Mouse (Mus musculus): ENCODE data around the gene Xrra1.
"Not testable (repeated sequence)": the region's sequence is repeated elsewhere in the genome, so short reads cannot be mapped to it uniquely, and the experiment has no call there.

Xrra1 gene

GRCm38 (mm10) chr7:99858813-99859585 is at the start of gene Xrra1:
Gene Xrra1 (plus strand): TSS chr7:99859116.
- peak; percentile 97 for DNase-seq (ENCODE audit: low read depth, low spot score)

DNA sequence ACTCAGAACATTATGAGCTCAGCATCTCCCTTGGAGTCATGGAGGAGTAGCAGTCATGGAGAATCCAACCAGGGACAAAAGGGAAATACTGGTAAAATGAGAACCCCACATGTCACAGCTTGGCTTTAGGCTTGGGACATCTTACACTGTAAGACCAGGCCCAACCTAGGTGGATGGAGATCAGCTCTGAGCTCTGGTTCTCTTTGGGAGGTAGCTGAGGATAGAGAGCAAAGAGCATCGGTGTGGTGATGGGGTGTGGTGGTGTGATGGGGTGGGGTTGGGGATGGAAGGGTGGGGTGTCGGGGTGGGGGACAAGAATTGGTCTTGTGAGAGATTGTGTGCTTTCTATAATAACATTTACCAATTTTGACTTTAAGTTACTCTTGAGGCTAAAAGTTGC is 48.1 kb upstream of the Xrra1 start:
- DNase-seq (ENCODE audit: low read depth, low spot score): no peak

- DNase-seq (ENCODE audit: low read depth, low spot score): no peak
Measured at GRCm38 (mm10) chr7:99811661-99812060, 47.3 kb upstream of the Xrra1 start.

DNA sequence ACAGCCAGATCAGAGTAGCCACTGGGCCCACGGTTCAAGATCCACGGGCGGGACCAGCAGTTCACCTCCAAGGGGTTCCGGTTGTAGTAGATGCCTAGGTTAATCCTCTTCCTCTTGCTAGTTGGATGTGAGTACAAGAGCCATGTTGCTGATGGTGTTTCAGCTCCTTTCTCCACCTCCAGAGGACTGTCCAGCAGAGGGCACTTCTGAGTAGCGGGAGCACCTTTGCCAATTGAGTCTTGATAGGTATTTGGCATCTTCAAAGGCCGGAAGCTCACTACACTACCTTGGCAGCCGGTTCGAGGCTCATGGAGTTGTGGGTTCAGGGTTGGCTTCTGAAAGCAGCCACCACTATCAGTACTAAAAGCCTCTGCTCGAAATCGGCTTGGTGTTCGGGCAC is 45.5 kb upstream of the Xrra1 start:
- no peak for DNase-seq (ENCODE audit: low read depth, low spot score)

GRCm38 (mm10) chr7:99818181-99818725 is 40.7 kb upstream of the Xrra1 start:
- not testable (repeated sequence) for DNase-seq (ENCODE audit: low read depth, low spot score)

DNA sequence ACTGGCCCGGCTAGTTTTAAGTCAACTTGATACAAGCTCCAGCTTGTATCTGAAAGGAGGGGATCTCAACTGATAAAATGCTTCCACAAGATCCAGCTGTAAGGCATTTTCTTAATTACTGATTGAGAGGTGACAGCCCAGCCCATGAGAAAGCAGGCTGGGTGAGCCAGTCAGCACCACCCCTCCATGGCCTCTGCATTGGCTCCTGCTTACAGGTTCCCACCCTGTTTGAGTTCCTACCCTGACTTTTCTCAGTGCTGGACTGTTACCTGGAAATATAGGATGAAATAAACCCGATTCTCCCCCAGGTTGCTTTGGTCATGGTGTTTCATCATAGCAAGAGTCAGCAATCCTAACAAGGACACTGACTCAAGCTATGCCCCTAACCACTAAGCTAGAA is 37.0 kb upstream of the Xrra1 start:
- DNase-seq (ENCODE audit: low read depth, low spot score): no peak

- DNase-seq (ENCODE audit: low read depth, low spot score): no peak
Measured at GRCm38 (mm10) chr7:99822426-99822825, 36.5 kb upstream of the Xrra1 start.

- no peak for DNase-seq (ENCODE audit: low read depth, low spot score)
Measured at GRCm38 (mm10) chr7:99823045-99823663, 35.8 kb upstream of the Xrra1 start.

DNA sequence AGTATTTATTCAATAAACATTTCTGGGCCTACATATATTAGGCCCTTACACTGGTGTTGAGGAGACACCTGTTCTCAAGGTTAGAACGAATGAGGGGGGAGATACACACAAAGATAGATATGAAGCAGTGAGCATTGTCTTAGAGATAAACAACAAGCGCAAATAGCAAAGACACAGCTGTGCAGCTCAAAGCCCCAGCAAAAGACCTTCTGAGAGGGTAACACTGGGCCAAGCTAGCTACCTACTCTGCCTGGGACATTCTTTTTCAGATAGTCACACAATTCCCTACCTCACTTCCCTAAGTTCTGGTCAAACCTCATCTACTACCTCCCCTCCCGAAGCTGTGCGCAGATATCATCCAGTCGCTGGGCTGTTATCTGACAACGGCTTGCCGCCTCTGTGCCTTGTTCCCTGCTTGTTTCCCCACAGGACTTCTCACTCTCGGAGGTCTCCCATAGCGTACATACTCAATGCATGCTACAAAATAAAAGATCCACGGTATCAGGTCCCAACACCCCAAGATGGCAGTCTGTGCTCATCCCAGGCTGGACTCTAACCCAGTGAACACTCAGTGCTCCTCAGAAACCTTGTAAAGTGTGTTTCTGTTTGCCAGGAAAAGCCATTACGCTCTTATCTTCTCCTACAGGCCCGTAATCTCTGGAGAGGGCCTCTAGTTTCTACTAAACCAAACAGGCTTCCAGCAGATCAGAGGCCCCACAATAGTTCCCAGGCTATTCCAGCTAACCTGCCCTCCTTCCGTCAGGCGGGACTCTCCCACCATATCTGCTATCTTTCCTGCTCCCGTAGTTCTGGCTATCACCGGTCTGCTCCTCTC is 34.0 kb upstream of the Xrra1 start:
- peak; percentile 62 for DNase-seq (ENCODE audit: low read depth, low spot score)

DNA sequence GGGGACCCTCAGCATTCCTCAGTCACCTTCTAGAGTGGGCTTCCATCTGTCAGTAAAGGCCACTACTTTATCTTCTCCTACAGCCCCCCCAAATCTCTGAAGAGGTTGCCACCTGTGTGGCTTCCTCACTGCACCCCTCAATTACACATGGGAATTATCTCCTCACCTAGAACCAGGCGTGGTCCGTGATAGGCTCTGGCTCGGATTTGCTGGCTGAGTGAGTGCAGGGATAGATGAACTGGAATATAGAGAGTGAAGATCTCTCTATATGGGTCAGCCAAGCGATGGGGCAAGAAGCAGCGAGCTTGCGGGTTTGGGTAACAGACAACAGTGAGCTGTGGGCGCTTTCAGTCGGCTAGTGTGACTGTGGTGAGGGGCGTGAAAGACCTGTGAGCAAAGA is 33.4 kb upstream of the Xrra1 start:
- no peak for DNase-seq (ENCODE audit: low read depth, low spot score)

DNA sequence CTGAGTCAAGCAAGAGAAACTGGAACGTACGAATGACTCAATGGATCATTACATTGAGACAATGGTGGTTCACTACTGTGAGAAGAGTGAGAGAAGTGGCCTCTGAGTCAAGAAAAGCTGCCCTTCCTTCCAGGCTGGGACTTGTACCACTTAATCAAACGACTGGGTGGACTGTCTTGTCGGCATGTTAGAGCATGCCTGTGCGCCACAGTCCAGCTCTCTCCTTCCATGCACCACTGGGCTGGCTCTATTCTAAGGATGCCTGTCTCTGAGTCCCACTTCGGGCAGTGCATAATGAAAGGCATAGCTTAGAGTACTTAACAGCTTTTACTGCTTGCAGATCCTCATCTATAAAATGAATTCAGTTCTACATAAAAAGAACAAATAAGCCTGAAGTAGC is 32.8 kb upstream of the Xrra1 start:
- DNase-seq (ENCODE audit: low read depth, low spot score): no peak

DNA sequence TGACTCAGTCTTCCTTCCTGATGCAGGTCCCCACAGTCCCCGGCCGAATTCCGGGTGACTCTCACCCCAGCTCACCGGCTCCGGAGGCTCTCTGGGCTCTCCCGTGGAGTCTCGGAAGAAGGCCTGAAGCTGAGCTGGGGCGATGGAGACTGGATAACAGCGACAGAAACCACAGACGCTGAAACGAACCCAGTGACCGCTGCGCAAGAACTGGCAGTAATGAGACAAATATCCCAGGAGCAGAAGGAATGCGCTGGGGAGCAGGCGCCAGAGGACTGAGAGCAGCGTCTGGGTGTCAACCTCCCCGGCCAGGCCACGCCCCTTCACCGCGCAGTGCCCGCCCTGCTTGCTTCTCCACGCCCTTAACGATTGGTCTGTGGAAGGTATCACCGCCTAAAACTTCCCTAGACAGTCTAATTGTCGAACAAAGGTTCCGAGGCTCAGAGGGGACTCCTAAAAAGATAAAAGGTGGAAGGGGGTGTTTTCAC is 30.8 kb upstream of the Xrra1 start, which contains the start of gene Neu3:
Gene Neu3 (minus strand): TSS at position 335 of the 488 bp plus-strand sequence.
- peak; percentile 90 for DNase-seq (ENCODE audit: low read depth, low spot score)

GRCm38 (mm10) chr7:99833115-99833845 is 25.6 kb upstream of the Xrra1 start:
- no peak for DNase-seq (ENCODE audit: low read depth, low spot score)

DNA sequence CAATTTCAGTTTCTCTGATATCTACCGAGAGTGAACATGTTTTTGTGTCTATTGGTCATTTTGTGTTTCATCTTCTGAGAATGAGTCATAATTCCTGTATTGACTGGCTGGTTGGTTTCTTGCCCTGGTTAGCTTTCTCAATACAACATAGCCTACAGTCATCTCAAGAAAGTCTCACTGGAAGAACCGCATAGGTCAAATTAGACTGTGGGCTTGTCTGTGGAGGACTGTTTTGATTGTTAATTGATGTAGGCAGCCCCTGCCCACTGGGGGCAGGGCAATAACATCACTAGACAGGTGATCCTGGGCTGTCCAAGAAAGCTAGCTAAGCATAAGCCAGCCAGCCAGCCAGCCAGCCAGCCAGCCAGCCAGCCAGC is 25.1 kb upstream of the Xrra1 start:
- DNase-seq (ENCODE audit: low read depth, low spot score): no peak

DNA sequence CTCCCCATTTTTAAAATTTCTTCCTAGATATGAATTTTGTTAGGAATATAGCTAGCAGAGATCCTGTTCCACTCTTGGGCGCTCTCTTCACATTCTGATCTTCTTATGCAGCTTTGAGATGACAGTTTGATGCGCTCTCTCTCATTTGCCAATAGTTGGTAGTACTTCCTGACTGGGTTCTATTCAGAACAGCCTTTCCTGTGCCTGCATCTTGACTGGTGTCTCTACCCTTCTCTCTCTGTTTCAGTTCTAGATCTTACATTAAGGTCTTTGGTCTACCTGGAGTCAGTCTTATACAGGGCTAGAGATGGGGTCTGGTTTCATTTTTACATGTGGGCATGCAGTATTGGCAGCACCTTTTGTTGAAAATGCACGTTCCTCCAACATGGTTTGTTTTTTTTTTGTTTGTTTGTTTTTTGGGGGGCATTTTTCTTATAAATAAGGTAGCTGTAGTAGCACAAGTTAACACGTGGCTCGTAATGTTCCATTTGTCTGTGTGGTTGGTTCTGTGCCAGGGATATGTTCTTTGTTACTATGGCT is 24.5 kb upstream of the Xrra1 start:
- DNase-seq (ENCODE audit: low read depth, low spot score): no peak

GRCm38 (mm10) chr7:99836781-99837180 is 22.1 kb upstream of the Xrra1 start:
- no peak for DNase-seq (ENCODE audit: low read depth, low spot score)

DNA sequence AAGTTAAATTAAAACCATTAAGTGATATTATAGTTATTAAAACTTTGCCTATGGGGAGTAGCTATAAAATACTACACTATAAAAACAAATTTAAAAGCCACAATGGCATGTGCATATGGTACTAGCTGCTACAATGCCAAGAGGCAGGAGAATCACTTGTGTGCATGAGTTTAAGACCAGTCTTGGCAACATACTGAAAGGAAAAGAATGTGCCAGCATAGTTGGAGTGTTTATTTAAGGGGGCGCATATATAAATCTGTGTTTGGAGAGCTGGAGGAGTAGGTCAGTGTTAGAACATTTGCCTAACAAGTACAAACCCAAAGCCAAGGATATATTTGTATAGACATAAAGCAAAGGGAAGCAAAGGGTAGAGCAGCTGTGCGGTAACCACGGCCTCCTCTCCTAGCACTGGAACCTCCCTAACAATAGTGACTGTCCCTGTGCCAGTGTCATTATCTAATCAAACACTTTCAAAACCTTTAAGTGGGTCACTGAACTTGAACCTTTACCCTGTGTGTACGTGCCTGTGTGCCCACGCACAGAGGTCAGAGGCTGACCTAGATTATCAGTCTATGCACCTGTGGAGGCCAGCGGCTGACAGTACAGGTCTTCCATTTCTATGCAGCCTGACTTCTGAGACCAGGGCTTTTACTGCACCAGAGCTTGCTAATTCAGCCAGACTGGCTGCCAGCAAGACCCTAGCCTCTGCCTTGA is 21.4 kb upstream of the Xrra1 start:
- DNase-seq (ENCODE audit: low read depth, low spot score): no peak

DNA sequence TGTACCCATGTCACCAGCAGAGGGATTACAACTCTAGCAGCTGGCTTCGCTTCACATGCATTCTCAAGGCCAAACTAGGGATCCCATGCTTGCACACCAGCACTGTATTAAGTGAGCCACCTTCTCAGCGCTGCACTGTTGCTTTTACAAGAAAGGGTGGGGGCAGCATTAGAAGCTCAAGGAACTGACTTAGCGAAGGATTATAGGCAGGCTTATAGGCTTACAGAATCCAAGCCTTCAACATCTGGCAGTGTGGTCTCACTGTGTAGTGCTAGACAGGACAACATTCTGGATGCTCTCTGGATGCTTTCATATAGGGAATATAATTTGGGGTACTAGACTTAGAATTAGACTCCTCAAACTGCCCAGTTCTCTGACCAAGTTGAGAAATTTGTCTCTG is 20.7 kb upstream of the Xrra1 start:
- no peak for DNase-seq (ENCODE audit: low read depth, low spot score)

GRCm38 (mm10) chr7:99845533-99846236 is 13.2 kb upstream of the Xrra1 start:
- DNase-seq (ENCODE audit: low read depth, low spot score): no peak

- DNase-seq (ENCODE audit: low read depth, low spot score): no peak
Measured at GRCm38 (mm10) chr7:99850534-99850933, 8.4 kb upstream of the Xrra1 start.
